Mouse (Mus musculus): ENCODE measurements around the gene Ncaph.
"Not testable (repeated sequence)": the region's sequence is repeated elsewhere in the genome, so short reads cannot be mapped to it uniquely, and the experiment has no call there.

Gene Ncaph

GRCm38 (mm10) chr2:127133621-127134461 is at the start of gene Ncaph:
TSS of gene Ncaph (minus strand) at chr2:127133954.
- DNase-seq: peak; percentile 95 to 97

GRCm38 (mm10) chr2:127182598-127183381 is 49.0 kb upstream of the Ncaph start:
- peak; percentile 84 for DNase-seq

- DNase-seq: peak; percentile 53 to 63
Measured at GRCm38 (mm10) chr2:127166261-127166660, 32.5 kb upstream of the Ncaph start.

GRCm38 (mm10) chr2:127165675-127166074 is 31.9 kb upstream of the Ncaph start:
- DNase-seq: no peak

GRCm38 (mm10) chr2:127145699-127146098 is 11.9 kb upstream of the Ncaph start:
- no peak for DNase-seq

GRCm38 (mm10) chr2:127143158-127144063 is 9.7 kb upstream of the Ncaph start, which contains the start of gene Itpripl1:
TSS of gene Itpripl1 (minus strand) at chr2:127143442.
- DNase-seq: peak; percentile 34 to 51

GRCm38 (mm10) chr2:127142577-127143157 is 8.9 kb upstream of the Ncaph start:
- DNase-seq: peak in 1 of 2 experiments; percentile 12

GRCm38 (mm10) chr2:127142031-127142430 is 8.3 kb upstream of the Ncaph start:
- DNase-seq: no peak

- no peak for DNase-seq
Measured at GRCm38 (mm10) chr2:127140011-127140410, 6.3 kb upstream of the Ncaph start.

- DNase-seq: no peak
Measured at GRCm38 (mm10) chr2:127139605-127140004, 5.9 kb upstream of the Ncaph start.

- DNase-seq: no peak
Measured at GRCm38 (mm10) chr2:127139094-127139493, 5.3 kb upstream of the Ncaph start.

- DNase-seq: no peak
Measured at GRCm38 (mm10) chr2:127138449-127138848, 4.7 kb upstream of the Ncaph start.

- DNase-seq: no peak
Measured at GRCm38 (mm10) chr2:127137838-127138420, 4.2 kb upstream of the Ncaph start.

- peak; percentile 41 to 58 for DNase-seq
Measured at GRCm38 (mm10) chr2:127136979-127137378, 3.2 kb upstream of the Ncaph start.

- DNase-seq: not testable (repeated sequence)
Measured at GRCm38 (mm10) chr2:127135255-127135654, 1.5 kb upstream of the Ncaph start.

- DNase-seq: no peak
Measured at GRCm38 (mm10) chr2:127131353-127131752, 2.4 kb downstream of the Ncaph start.

GRCm38 (mm10) chr2:127128926-127129325 is 4.8 kb downstream of the Ncaph start:
- DNase-seq: no peak

- no peak for DNase-seq
Measured at GRCm38 (mm10) chr2:127121591-127122235, 12.0 kb downstream of the Ncaph start.

GRCm38 (mm10) chr2:127108986-127109385 is 24.8 kb downstream of the Ncaph start:
- DNase-seq: no peak

GRCm38 (mm10) chr2:127092000-127092399 is 41.8 kb downstream of the Ncaph start:
- DNase-seq: no peak

- not testable (repeated sequence) for DNase-seq
Measured at GRCm38 (mm10) chr2:127090151-127090550, 43.6 kb downstream of the Ncaph start.
